Mouse (Mus musculus) G1E-ER4 (cell line): ENCODE results near the gene Entpd2. TPM values are rescaled to one million over a fixed set of nuclear protein-coding genes. Genes with fewer than 3 reads are reported as not detected.

Experiments
- GATA1 ChIP-seq: IDR thresholded peaks from one replicate; pipeline ENCODE4 v1.8.0; 2012; ENCODE audit warnings: low read length, inconsistent platforms
- polyA plus RNA-seq: library from polyadenylated mRNA; stranded (reverse); fragments of >175 nt; gene quantifications from 2 replicates; pipeline ENCODE4 v1.2.3, GENCODE M21; 2012

Entpd2 gene
- not detected in 2 replicates for polyA plus RNA-seq

- TF ChIP-seq GATA1, result no peak
Observed at GRCm38 (mm10) chr2:25395721-25396596, at the start of gene Entpd2. Gene Entpd2, plus strand, starts transcription at chr2:25395874.

GRCm38 (mm10) chr2:25348162-25348561 lies 47.5 kb upstream of the Entpd2 start:
- TF ChIP-seq GATA1, result no peak

DNA sequence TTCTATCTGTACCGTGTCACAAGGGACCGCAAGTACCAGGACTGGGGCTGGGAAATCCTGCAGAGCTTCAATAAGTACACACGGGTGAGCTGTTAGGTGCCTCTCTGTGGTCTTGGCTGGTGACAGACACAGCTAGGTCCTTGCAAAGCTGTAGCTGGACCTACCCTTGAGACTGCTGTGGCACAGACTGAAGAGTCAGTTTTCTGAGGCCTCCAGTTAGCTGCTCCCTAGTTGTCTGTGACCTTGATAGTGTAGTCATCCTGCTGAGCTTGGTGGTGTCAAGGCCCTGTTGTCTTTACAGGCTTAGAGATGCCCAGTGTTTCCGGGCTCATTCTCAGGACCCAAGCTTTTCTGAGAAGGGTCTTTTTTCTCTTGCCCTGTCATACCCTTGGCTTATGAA lies 46.2 kb upstream of the Entpd2 start:
- TF ChIP-seq GATA1, result no peak

- TF ChIP-seq GATA1, result no peak
Observed at GRCm38 (mm10) chr2:25350701-25351100, 45.0 kb upstream of the Entpd2 start.

GRCm38 (mm10) chr2:25354211-25354610 lies 41.5 kb upstream of the Entpd2 start:
- no peak for TF ChIP-seq GATA1

DNA sequence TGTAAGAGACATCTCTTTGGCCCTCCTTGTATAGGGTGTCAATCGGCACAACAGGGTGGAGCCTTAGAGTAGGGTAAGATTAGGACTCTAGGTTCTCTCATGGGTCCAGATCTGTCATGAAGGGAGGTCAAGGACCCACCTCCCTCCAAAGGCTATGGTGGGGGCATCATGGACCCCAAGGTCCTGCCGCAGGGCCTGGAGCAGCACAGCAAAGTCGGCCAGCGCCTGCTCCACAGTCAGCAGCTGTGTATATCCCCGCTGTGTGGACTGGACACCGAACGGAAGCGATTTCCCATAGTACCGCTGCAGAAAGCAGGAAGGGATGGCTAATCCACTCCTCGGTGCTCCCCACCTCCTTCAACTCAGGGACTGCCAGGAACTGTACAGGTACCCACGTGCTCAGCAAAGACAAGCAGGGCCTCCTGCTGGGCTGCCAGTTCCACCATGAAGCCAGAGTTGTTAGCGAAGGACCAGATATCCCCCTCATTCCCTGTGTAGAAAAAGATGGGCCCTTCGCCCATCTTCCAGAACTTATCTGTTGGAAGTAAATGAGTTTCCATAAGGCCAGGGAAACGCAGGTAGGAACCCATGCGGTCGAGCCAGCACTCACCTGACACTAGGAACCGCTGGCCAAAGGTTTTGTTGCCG lies 40.1 kb upstream of the Entpd2 start:
- TF ChIP-seq GATA1, result no peak

DNA sequence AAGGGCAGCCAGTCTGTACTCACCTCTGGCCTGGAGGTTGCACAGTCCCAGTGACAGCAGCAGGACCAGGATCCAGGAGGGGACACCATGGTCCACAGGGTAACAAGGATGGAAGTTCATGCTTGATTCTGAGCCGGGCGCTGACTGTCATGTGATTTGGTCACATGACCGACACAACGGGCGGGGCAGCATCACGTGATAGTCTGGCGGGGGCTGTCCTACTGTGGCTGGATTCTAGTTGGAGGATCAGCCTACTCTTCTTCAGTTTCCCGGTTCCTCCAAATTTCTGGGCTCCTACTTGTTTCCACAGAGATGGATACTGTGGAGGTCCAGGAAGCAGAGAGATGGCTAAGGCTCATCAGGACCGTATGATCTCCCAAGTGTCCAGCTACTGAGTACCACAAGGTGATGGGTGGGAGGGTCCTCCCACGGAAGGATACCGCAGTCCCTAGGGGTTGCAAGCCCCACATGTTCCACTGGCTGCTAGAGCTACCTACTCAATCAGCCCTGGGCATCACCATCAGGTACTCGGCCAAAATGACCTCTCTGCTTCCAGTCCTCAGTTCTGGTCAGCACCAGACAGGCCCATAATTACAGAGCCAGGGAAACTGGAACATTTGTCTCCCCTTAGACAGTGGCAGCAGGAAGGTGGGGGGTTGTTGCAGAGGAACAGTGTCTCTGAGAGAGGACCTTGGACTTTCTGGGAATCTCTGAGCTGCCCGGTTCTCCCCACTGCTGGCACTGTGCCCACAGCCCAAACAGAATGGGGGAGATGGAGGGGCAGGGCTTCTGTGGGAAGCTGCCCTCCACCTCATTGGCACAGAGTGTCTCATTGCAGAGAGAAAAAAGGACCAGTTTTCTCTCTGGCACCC lies 39.2 kb upstream of the Entpd2 start, which contains the start of gene Dpp7:
TSS of gene Dpp7 (minus strand) at position 152 of the 872 bp plus-strand sequence.
- TF ChIP-seq GATA1, result no peak

DNA sequence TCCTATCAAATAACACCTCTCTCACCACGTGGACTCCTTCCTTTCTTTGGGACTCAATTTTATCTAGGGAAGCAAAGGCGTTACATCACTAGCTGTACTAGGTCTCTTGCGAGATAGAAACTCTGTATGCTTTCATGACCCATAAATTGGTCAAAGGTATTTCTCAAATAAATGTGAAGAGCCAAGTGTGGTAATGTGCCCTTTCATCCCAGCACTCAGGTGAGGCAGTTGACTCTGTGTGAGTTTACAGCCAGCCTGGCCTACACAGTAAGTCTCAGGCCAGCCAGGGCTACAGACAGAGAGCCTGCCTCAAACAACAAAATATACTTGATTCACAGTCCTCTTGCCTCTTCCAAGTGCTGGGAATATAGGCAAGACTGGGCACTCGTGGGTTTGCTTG lies 35.8 kb upstream of the Entpd2 start:
- TF ChIP-seq GATA1, result no peak

- no peak for TF ChIP-seq GATA1
Observed at GRCm38 (mm10) chr2:25363478-25364178, 32.0 kb upstream of the Entpd2 start.

- TF ChIP-seq GATA1, result no peak
Observed at GRCm38 (mm10) chr2:25364313-25364712, 31.4 kb upstream of the Entpd2 start.

GRCm38 (mm10) chr2:25364761-25365090 lies 30.9 kb upstream of the Entpd2 start:
- TF ChIP-seq GATA1, result no peak

- TF ChIP-seq GATA1, result no peak
Observed at GRCm38 (mm10) chr2:25365091-25365761, 30.4 kb upstream of the Entpd2 start, which contains the start of gene Uap1l1. Gene Uap1l1, minus strand, starts transcription at chr2:25365682.

- TF ChIP-seq GATA1, result no peak
Observed at GRCm38 (mm10) chr2:25369996-25370395, 25.7 kb upstream of the Entpd2 start.

- no peak for TF ChIP-seq GATA1
Observed at GRCm38 (mm10) chr2:25371764-25372643, 23.7 kb upstream of the Entpd2 start, which contains the start of gene Sapcd2. Gene Sapcd2, plus strand, starts transcription at chr2:25372321.
